Mouse (Mus musculus) liver, embryonic 14.5 days (tissue): Measurements from ENCODE around the gene Ms4a6c.

Experiments used
- CTCF ChIP-seq: IDR thresholded peaks from 2 replicates; pipeline ENCODE4 v1.5.1; 2016; ENCODE audit warnings: antibody characterized with exemption, low read depth, control low read depth
- EP300 ChIP-seq: IDR thresholded peaks from 2 replicates; pipeline ENCODE4 v1.6.1; 2016; ENCODE audit warnings: antibody characterized with exemption, low read depth

DNA sequence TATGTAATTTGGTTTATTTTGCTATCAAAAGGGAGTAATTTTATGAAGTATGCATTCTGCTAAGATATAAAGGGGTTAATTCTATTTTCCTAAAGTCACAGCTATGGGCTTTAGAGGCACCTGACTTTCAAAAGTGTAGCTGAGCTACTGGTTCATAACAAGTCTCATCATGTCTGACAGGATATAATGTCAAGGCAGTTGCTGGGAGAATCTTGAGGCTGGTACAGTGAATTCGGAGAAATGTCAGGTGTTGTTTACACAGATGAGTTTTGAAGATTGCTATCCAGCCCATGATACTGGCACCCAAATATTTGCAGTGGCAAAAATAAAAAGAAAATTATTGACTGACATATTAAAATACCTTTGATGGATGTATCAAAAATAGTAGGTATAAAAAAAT is 35.7 kb downstream of the Ms4a6c start:
- TF ChIP-seq CTCF (no peak), EP300 (no peak)
